Mouse (Mus musculus) CH12.LX (cell line): Measurements from ENCODE around the gene Luzp2.

Source experiments
- CHD2 ChIP-seq: IDR thresholded peaks from 2 replicates; pipeline ENCODE4 v1.6.1; 2011; ENCODE audit warnings: low read length, improper control_type of control experiment
- CTCF ChIP-seq, 2 experiments: IDR thresholded peaks in 1 of 2; conservative IDR thresholded peaks in 1 of 2; 2 replicates each; pipeline ENCODE4 v1.5.1; 2011 to 2012; ENCODE audit warnings: low read depth in 2 of 2, low read length in 2 of 2, improper control_type of control experiment in 1 of 2, inconsistent platforms in 1 of 2, mild to moderate bottlenecking in 1 of 2, moderate library complexity in 1 of 2
- IRF4 ChIP-seq: IDR thresholded peaks from 2 replicates; pipeline ENCODE4 v1.6.1; 2014; ENCODE audit warnings: low read depth, mild to moderate bottlenecking, inconsistent platforms, low read length, improper control_type of control experiment
- MAZ ChIP-seq: IDR thresholded peaks from 2 replicates; pipeline ENCODE4 v1.6.1; 2012; ENCODE audit warnings: low read depth, mild to moderate bottlenecking, inconsistent platforms, low read length, improper control_type of control experiment, moderate library complexity
- NRF1 ChIP-seq: IDR thresholded peaks from 2 replicates; pipeline ENCODE4 v1.6.1; 2014; ENCODE audit warnings: low read depth, mild to moderate bottlenecking, inconsistent platforms, low read length, improper control_type of control experiment, moderate library complexity
- POLR2A ChIP-seq: IDR thresholded peaks from 2 replicates; pipeline ENCODE4 v1.6.1; 2011; ENCODE audit warnings: low read depth, mild to moderate bottlenecking, improper control_type of control experiment, low read length
- RCOR1 ChIP-seq: conservative IDR thresholded peaks from 2 replicates; pipeline ENCODE4 v1.6.1; 2012; ENCODE audit warnings: low read depth, mild to moderate bottlenecking, inconsistent platforms, low read length, improper control_type of control experiment
- SIN3A ChIP-seq: IDR thresholded peaks from 2 replicates; pipeline ENCODE4 v1.6.1; 2012; ENCODE audit warnings: low read length, improper control_type of control experiment, inconsistent platforms
- USF1 ChIP-seq: IDR thresholded peaks from 2 replicates; pipeline ENCODE4 v1.6.1; 2014; ENCODE audit warnings: low read depth, mild to moderate bottlenecking, inconsistent platforms, low read length, improper control_type of control experiment
- ZNF384 ChIP-seq: IDR thresholded peaks from 2 replicates; pipeline ENCODE4 v1.6.1; 2012; ENCODE audit warnings: low read depth, low read length, improper control_type of control experiment, inconsistent platforms

- TF ChIP-seq POLR2A (no peak), USF1 (no peak), CHD2 (no peak), MAZ (no peak), CTCF (conservative IDR thresholded peaks at IDR 0.05 in 1 of 2, IDR thresholded peaks at IDR 0.05 in 1 of 2; ENCODE audit: low read depth in 2 of 2, low read length in 2 of 2) (no peak), RCOR1 (no peak), SIN3A (no peak), IRF4 (no peak), NRF1 (no peak), ZNF384 (no peak)
These were observed 634 bp downstream of the Luzp2 start for GRCm38 (mm10) chr7:54835911-54836352.
